Mouse (Mus musculus): ENCODE measurements around the gene Ndufab1.

GRCm38 (mm10) chr7:122079798-122080554 is 21.7 kb downstream of the Ndufab1 start:
- no peak for TF ChIP-seq CTCF (IDR thresholded peaks at IDR 0.05; ENCODE audit: borderline replicate concordance, extremely low read depth, insufficient read depth, insufficient read length)
- no peak for TF ChIP-seq POLR2A (IDR thresholded peaks at IDR 0.05; ENCODE audit: borderline replicate concordance, extremely low read depth, insufficient read depth, insufficient read length, poor library complexity, severe bottlenecking)

All from brain, embryonic 14.5 days (tissue).